Mouse (Mus musculus): ENCODE data around the gene H2-Eb2. TPM values are rescaled to one million over a fixed set of nuclear protein-coding genes. Genes with fewer than 3 reads are reported as not detected.

The H2-Eb2 gene
- total RNA-seq, 1 experiment = not detected

DNA sequence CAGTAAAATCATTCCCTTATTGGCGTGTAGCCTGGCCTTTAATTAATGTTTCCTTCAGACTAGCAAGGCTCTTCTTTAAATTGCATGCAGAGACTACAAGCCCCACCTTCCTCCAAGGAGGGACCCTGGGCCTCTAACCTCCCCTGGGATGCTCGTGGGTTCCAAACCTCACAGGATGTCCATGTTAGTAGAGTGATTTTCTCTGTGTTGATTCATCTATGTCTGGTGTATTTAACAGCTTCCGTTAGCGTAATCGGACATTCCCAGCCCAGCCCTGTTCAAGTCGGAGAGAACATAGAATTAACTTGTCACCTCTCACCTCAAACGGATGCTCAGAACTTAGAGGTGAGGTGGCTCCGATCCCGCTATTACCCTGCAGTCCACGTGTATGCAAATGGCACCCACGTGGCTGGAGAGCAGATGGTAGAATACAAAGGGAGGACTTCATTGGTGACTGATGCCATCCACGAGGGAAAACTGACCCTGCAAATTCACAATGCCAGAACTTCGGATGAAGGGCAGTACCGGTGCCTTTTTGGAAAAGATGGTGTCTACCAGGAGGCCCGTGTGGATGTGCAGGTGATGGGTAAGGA lies 37.6 kb downstream of the H2-Eb2 start:
- Histone ChIP-seq H3K9ac (ENCODE audit: insufficient read depth, low read depth, low read length, poor library complexity, severe bottlenecking) (no peak overlapping the region), H3K4me3 (ENCODE audit: insufficient read depth in 1 of 2, low read depth in 1 of 2, low read length in 2 of 2, poor library complexity in 1 of 2, severe bottlenecking in 1 of 2) (no peak overlapping the region), H3K9me3 (ENCODE audit: control insufficient read depth, insufficient read depth, low read depth, low read length) (no peaks in the 10 kb centered on the region), H3K36me3 (ENCODE audit: control insufficient read depth, insufficient read depth, low read length, poor library complexity, severe bottlenecking) (no peaks in the 10 kb centered on the region), H3K27ac (ENCODE audit: insufficient read depth, low read depth, low read length, poor library complexity, severe bottlenecking) (no peak overlapping the region), H3K4me1 (ENCODE audit: control insufficient read depth in 2 of 2, insufficient read depth in 2 of 2, low read length in 2 of 2, poor library complexity in 1 of 2) (no peaks in the 10 kb centered on the region)
- DNase-seq (ENCODE audit: low read depth, low spot score) = no peak
- in situ Hi-C loops (cut with MboI; ENCODE audit: low sequenced_read_pairs in 2 of 2, unreplicated experiment in 2 of 2) = no loop called here
- TF ChIP-seq MAFK (IDR thresholded peaks at IDR 0.05; ENCODE audit: insufficient read depth, low read depth, low read length) (no peak), HCFC1 (IDR thresholded peaks at IDR 0.05; ENCODE audit: borderline replicate concordance, insufficient read depth, low read length) (no peak), ZC3H11A (IDR thresholded peaks at IDR 0.05; ENCODE audit: borderline replicate concordance, low read depth, low read length) (no peak), ZNF384 (IDR thresholded peaks at IDR 0.05; ENCODE audit: low read depth, low read length) (no peak), CHD2 (IDR thresholded peaks at IDR 0.05; ENCODE audit: low read depth, low read length) (no peak)

DNA sequence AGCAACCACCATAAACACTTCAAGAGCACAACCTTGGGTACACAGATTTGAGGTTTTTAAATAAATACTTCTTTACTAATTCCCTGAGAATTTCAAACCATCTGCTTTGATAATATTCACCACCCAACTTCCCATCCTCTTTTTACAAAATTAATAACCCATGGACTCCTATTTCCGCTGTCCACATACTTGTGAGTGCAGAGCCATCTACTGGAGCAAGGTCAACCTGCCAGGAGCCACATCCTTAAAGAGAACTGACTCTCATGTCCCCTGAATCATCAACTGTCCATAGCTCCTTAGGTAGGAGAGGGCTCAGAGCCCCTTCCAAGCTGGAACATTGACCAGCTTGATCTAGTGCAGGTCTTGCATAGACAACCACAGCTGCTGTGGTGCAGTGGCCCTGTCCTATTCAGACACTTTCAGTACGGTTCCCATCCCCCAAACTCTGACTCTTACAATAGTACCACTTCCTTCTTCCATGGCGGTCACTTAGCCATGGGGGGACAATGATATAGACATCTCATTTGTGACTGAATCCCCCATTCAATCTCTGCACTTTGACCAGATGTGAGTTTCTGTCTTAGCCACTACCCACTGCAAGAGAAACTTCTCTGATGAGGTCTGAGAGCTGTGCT lies 38.3 kb downstream of the H2-Eb2 start:
- Histone ChIP-seq H3K36me3 (ENCODE audit: control insufficient read depth, insufficient read depth, low read length, poor library complexity, severe bottlenecking) (no peaks in the 10 kb centered on the region), H3K9me3 (ENCODE audit: control insufficient read depth, insufficient read depth, low read depth, low read length) (no peaks in the 10 kb centered on the region), H3K4me1 (ENCODE audit: control insufficient read depth in 2 of 2, insufficient read depth in 2 of 2, low read length in 2 of 2, poor library complexity in 1 of 2) (no peaks in the 10 kb centered on the region), H3K27ac (ENCODE audit: insufficient read depth, low read depth, low read length, poor library complexity, severe bottlenecking) (no peak overlapping the region), H3K9ac (ENCODE audit: insufficient read depth, low read depth, low read length, poor library complexity, severe bottlenecking) (no peak overlapping the region), H3K4me3 (ENCODE audit: insufficient read depth in 1 of 2, low read depth in 1 of 2, low read length in 2 of 2, poor library complexity in 1 of 2, severe bottlenecking in 1 of 2) (no peak overlapping the region)
- TF ChIP-seq CHD2 (IDR thresholded peaks at IDR 0.05; ENCODE audit: low read depth, low read length) = no peak
- TF ChIP-seq HCFC1 (IDR thresholded peaks at IDR 0.05; ENCODE audit: borderline replicate concordance, insufficient read depth, low read length) = no peak
- TF ChIP-seq MAFK (IDR thresholded peaks at IDR 0.05; ENCODE audit: insufficient read depth, low read depth, low read length) = no peak
- TF ChIP-seq ZNF384 (IDR thresholded peaks at IDR 0.05; ENCODE audit: low read depth, low read length) = no peak
- TF ChIP-seq ZC3H11A (IDR thresholded peaks at IDR 0.05; ENCODE audit: borderline replicate concordance, low read depth, low read length) = no peak
- in situ Hi-C loops (cut with MboI; ENCODE audit: low sequenced_read_pairs in 2 of 2, unreplicated experiment in 2 of 2) = no loop called here
- no peak for DNase-seq (ENCODE audit: low read depth, low spot score)

DNA sequence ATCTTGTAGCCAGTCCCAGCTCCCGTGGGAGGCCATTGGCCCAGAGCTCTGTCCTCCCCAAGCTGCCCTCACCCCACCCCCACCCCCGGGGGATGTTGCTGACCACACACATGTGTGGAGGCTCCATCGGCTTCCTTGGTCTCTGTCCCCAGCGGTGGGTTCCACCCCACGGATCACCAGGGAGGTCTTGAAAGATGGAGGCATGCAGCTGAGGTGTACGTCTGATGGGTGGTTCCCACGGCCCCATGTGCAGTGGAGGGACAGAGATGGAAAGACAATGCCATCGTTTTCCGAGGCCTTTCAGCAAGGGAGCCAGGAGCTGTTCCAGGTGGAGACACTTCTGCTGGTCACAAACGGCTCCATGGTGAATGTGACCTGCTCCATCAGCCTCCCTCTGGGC lies 39.6 kb downstream of the H2-Eb2 start:
- no peaks in the 10 kb centered on the region for H3K9me3 ChIP-seq (ENCODE audit: control insufficient read depth, insufficient read depth, low read depth, low read length)
- no peaks in the 10 kb centered on the region for H3K36me3 ChIP-seq (ENCODE audit: control insufficient read depth, insufficient read depth, low read length, poor library complexity, severe bottlenecking)
- in situ Hi-C loops (cut with MboI; ENCODE audit: low sequenced_read_pairs in 2 of 2, unreplicated experiment in 2 of 2) = no loop called here
- no peaks in the 10 kb centered on the region for H3K4me1 ChIP-seq (ENCODE audit: control insufficient read depth in 2 of 2, insufficient read depth in 2 of 2, low read length in 2 of 2, poor library complexity in 1 of 2)
- no peak for DNase-seq (ENCODE audit: low read depth, low spot score)
- no peak overlapping the region for H3K4me3 ChIP-seq (ENCODE audit: insufficient read depth in 1 of 2, low read depth in 1 of 2, low read length in 2 of 2, poor library complexity in 1 of 2, severe bottlenecking in 1 of 2)
- TF ChIP-seq MAFK (IDR thresholded peaks at IDR 0.05; ENCODE audit: insufficient read depth, low read depth, low read length) (no peak), CHD2 (IDR thresholded peaks at IDR 0.05; ENCODE audit: low read depth, low read length) (no peak), ZC3H11A (IDR thresholded peaks at IDR 0.05; ENCODE audit: borderline replicate concordance, low read depth, low read length) (no peak), HCFC1 (IDR thresholded peaks at IDR 0.05; ENCODE audit: borderline replicate concordance, insufficient read depth, low read length) (no peak), ZNF384 (IDR thresholded peaks at IDR 0.05; ENCODE audit: low read depth, low read length) (no peak)
- H3K9ac ChIP-seq (ENCODE audit: insufficient read depth, low read depth, low read length, poor library complexity, severe bottlenecking) = no peak overlapping the region
- no peak overlapping the region for H3K27ac ChIP-seq (ENCODE audit: insufficient read depth, low read depth, low read length, poor library complexity, severe bottlenecking)

DNA sequence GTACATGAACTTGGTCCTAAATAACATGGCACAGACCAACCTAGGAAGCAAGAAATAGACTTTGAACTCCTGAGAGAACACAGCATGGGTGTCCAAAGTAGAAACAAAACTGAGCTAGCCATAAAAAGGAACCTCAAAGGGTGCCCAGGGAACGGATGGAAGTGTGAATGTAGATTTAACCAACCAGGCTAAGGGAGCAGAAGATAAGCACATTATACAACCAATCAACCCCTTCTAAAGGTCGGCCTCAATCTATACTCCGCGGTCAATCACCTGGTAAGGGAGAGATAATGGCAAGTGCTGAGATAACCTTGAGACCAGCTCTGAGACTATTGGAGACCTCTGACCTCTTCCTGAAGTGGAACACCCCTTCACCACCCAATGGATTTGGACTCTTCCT lies 45.1 kb downstream of the H2-Eb2 start:
- TF ChIP-seq CHD2 (IDR thresholded peaks at IDR 0.05; ENCODE audit: low read depth, low read length) = no peak
- TF ChIP-seq ZC3H11A (IDR thresholded peaks at IDR 0.05; ENCODE audit: borderline replicate concordance, low read depth, low read length) = no peak
- no peak for TF ChIP-seq MAFK (IDR thresholded peaks at IDR 0.05; ENCODE audit: insufficient read depth, low read depth, low read length)
- TF ChIP-seq ZNF384 (IDR thresholded peaks at IDR 0.05; ENCODE audit: low read depth, low read length) = no peak
- TF ChIP-seq HCFC1 (IDR thresholded peaks at IDR 0.05; ENCODE audit: borderline replicate concordance, insufficient read depth, low read length) = no peak
- H3K27ac ChIP-seq (ENCODE audit: insufficient read depth, low read depth, low read length, poor library complexity, severe bottlenecking) = no peak overlapping the region
- H3K9ac ChIP-seq (ENCODE audit: insufficient read depth, low read depth, low read length, poor library complexity, severe bottlenecking) = no peak overlapping the region
- DNase-seq (ENCODE audit: low read depth, low spot score) = no peak
- no peaks in the 10 kb centered on the region for H3K9me3 ChIP-seq (ENCODE audit: control insufficient read depth, insufficient read depth, low read depth, low read length)
- in situ Hi-C loops (cut with MboI; ENCODE audit: low sequenced_read_pairs in 2 of 2, unreplicated experiment in 2 of 2) = no loop called here
- H3K4me3 ChIP-seq (ENCODE audit: insufficient read depth in 1 of 2, low read depth in 1 of 2, low read length in 2 of 2, poor library complexity in 1 of 2, severe bottlenecking in 1 of 2) = no peak overlapping the region
- H3K4me1 ChIP-seq (ENCODE audit: control insufficient read depth in 2 of 2, insufficient read depth in 2 of 2, low read length in 2 of 2, poor library complexity in 1 of 2) = no peaks in the 10 kb centered on the region
- no peaks in the 10 kb centered on the region for H3K36me3 ChIP-seq (ENCODE audit: control insufficient read depth, insufficient read depth, low read length, poor library complexity, severe bottlenecking)
